Mouse (Mus musculus) lung, adult 10 weeks (tissue): Measurements from ENCODE around the gene Rho. TPM values are rescaled to one million over a fixed set of nuclear protein-coding genes. Genes with fewer than 3 reads are reported as not detected.

Experiments used
- polyA plus RNA-seq: library from polyadenylated mRNA; stranded (reverse); fragments of 350-450 nt; fragmentation: Illumina TruSeq; extraction: RNeasy Lipid Tissue Mini Kit (QIAGEN cat#74804); gene quantifications from one replicate; pipeline ENCODE4 v1.2.3, GENCODE M21; 2014; ENCODE audit warnings: low read depth, low replicate concordance; ENCODE audit not compliant: insufficient read depth

Rho gene
- polyA plus RNA-seq = 0.11 TPM

DNA sequence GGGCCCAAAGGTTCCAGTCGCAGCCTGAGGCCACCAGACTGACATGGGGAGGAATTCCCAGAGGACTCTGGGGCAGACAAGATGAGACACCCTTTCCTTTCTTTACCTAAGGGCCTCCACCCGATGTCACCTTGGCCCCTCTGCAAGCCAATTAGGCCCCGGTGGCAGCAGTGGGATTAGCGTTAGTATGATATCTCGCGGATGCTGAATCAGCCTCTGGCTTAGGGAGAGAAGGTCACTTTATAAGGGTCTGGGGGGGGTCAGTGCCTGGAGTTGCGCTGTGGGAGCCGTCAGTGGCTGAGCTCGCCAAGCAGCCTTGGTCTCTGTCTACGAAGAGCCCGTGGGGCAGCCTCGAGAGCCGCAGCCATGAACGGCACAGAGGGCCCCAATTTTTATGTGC lies at the start of gene Rho:
Gene Rho, plus strand, starts transcription at position 110 of the 400 bp plus-strand sequence.

DNA sequence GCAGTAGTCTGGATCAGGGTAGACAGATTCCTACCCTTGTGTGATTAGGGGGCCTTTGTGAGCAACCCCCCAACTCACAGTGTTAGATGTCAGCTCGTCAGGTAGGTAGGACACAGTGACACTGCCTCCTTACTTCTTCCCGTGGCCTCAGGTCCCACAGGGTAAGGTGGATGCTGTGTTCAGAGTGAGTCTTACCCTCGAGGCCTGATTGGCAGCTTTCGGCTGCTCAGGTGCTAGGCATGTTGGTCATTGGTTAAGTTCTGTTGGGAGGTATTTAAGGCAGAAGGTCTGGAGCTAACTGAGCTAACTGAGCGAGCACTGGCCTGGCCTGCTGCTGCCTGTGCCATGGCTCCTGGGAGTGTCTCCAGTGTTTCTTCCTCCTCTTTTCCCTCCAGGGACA lies 13.1 kb downstream of the Rho start, which contains the start of gene H1foo:
Gene H1foo, plus strand, starts transcription at position 301 of the 400 bp plus-strand sequence.

Other genes starting within 250 kb of the Rho start
- 2.3 TPM for gene Tmem40, start 169.3 kb upstream of the Rho start, polyA plus RNA-seq
- gene Cand2, start 157.2 kb upstream of the Rho start, polyA plus RNA-seq = 0.66 TPM
- gene Rpl32, start 123.0 kb upstream of the Rho start, polyA plus RNA-seq = 2,276 TPM
- 1.2 TPM for gene Efcab12, start 93.3 kb upstream of the Rho start, polyA plus RNA-seq
- 1.9 TPM for gene Mbd4, start 78.4 kb upstream of the Rho start, polyA plus RNA-seq
- 5.2 TPM for gene Ift122, start 78.3 kb upstream of the Rho start, polyA plus RNA-seq
- not detected for gene H1foo, start 13.2 kb downstream of the Rho start, polyA plus RNA-seq
- 31.7 TPM for gene Plxnd1, start 63.3 kb downstream of the Rho start, polyA plus RNA-seq